ENCODE assay signal across 8 mouse cellular contexts in the genomic region with DNA sequence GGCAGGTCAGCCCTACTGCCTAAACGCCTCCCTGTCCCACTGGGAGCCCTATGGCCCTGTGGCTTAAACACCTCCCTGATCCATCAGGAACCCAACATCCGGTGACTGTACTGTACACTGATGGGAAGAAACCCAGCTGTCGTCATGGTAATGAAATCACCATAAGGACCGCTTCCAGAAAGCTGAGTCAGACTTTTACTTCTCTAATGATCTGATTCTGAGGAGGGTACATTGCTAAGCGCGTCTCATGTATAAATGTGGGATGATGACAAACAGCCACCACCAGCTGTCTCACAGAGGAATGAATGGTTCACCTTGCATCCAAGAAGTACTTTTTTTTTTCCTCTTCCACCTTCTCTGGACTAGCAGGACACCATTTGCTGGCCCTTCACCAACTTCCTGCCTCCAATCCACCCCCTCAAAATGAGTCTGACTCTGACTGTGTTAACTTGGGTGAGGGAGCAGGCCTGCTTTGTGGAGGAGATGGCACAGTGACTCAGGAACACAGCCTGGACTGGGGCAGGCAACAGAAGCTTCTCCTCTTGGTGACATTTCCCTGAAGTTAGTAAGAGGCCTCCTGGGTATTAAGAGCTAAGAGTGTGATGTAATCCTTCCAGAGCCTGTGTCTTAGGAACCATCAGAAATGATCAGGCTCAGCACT. TPM values are rescaled to one million over a fixed set of nuclear protein-coding genes. Genes with fewer than 3 reads are reported as not detected.
DNase-seq lines count a peak whose midpoint lies in the region; ATAC-seq and TF ChIP-seq lines count a peak whose summit lies in the region.

No protein-coding gene starts in this region.

- no peak overlapping the region for H3K9ac ChIP-seq in MEL (ENCODE audit: control insufficient read depth, low read depth, low read length, poor library complexity, severe bottlenecking)
- H3K9ac ChIP-seq in hindbrain, embryonic 13.5 days: no peak overlapping the region
- no peak overlapping the region for H3K9ac ChIP-seq in liver, embryonic 16.5 days (ENCODE audit: low read depth, low read length)

- H3K36me3 ChIP-seq in MEL (ENCODE audit: control insufficient read depth in 1 of 2, insufficient read depth in 2 of 2, low read length in 2 of 2): peaks cover 12 to 23% of the 10 kb centered on the region in 2 experiments
- peaks cover 11% of the 10 kb centered on the region for H3K36me3 ChIP-seq in hindbrain, embryonic 13.5 days
- peaks cover 7% of the 10 kb centered on the region for H3K36me3 ChIP-seq in liver, embryonic 16.5 days (ENCODE audit: control insufficient read depth, insufficient read depth)

- H3K4me2 ChIP-seq in hindbrain, embryonic 13.5 days: no peak overlapping the region
- H3K4me2 ChIP-seq in liver, embryonic 16.5 days (ENCODE audit: low read depth, low read length): no peak overlapping the region

- no peak for TF ChIP-seq CTCF in MEL (IDR thresholded peaks at IDR 0.05 in 2 of 3, conservative IDR thresholded peaks at IDR 0.05 in 1 of 3; ENCODE audit: control insufficient read depth in 1 of 3, insufficient read depth in 1 of 3, low read depth in 2 of 3, low read length in 3 of 3, poor library complexity in 1 of 3, severe bottlenecking in 1 of 3)

- peaks cover 71% of the 10 kb centered on the region for H3K79me2 ChIP-seq in MEL (ENCODE audit: control insufficient read depth, insufficient read depth, low read length, poor library complexity)

- WGBS in hindbrain, embryonic 13.5 days: 46% methylated on average over 6 of the region's 6 CpGs
- 70% methylated on average over 6 of the region's 6 CpGs for WGBS in liver, embryonic 16.5 days (ENCODE audit: insufficient replicate concordance)

- TF ChIP-seq EP300 in MEL (IDR thresholded peaks at IDR 0.05; ENCODE audit: low read depth in 1 of 2, low read length in 2 of 2): no peak

- no peak for ATAC-seq in hindbrain, embryonic 13.5 days (ENCODE audit: low FRiP score)
- ATAC-seq in liver, embryonic 16.5 days (ENCODE audit: low read depth): no peak

- no peaks in the 10 kb centered on the region for H3K9me3 ChIP-seq in MEL (replicated peaks; ENCODE audit: insufficient read depth, low read length)
- H3K9me3 ChIP-seq in hindbrain, embryonic 13.5 days: no peaks in the 10 kb centered on the region
- no peaks in the 10 kb centered on the region for H3K9me3 ChIP-seq in liver, embryonic 16.5 days (replicated peaks; ENCODE audit: control insufficient read depth, low read length)

- DNase-seq in kidney, adult 9 months: peak; percentile 57
- no peak for DNase-seq in kidney, adult 8-10 months
- DNase-seq in MEL (ENCODE audit: low read depth, low spot score): peak; percentile 19
- peak; percentile 82 for DNase-seq in fibroblast of lung, adult 2 months (ENCODE audit: low read depth)
- peak; percentile 75 for DNase-seq in skeletal muscle tissue, adult 2 months (ENCODE audit: low read depth, low spot score)
- DNase-seq in ovary, adult 18-20 months (ENCODE audit: low spot score): no peak

- TF ChIP-seq POLR2A in MEL (IDR thresholded peaks at IDR 0.05; ENCODE audit: control insufficient read depth in 1 of 2, insufficient read depth in 1 of 2, low read depth in 1 of 2, low read length in 2 of 2, poor library complexity in 1 of 2): no peak

- H3K27me3 ChIP-seq in MEL (ENCODE audit: control insufficient read depth in 1 of 2, insufficient read depth in 2 of 2, low read length in 2 of 2): no peaks in the 10 kb centered on the region
- H3K27me3 ChIP-seq in hindbrain, embryonic 13.5 days: no peaks in the 10 kb centered on the region
- H3K27me3 ChIP-seq in liver, embryonic 16.5 days (ENCODE audit: control insufficient read depth, insufficient read depth, low read depth, low read length): no peaks in the 10 kb centered on the region

- TF ChIP-seq RAD21 in MEL (IDR thresholded peaks at IDR 0.05; ENCODE audit: low read depth, low read length): no peak

- H3K4me1 ChIP-seq in MEL (ENCODE audit: control insufficient read depth in 1 of 2, insufficient read depth in 2 of 2, low read length in 2 of 2): peaks cover 5 to 38% of the 10 kb centered on the region in 2 experiments; a peak in 3 of 4 replicates
- peaks cover 92% of the 10 kb centered on the region for H3K4me1 ChIP-seq in hindbrain, embryonic 13.5 days (replicated peaks)
- H3K4me1 ChIP-seq in liver, embryonic 16.5 days (ENCODE audit: control insufficient read depth, low read depth, low read length): peaks cover 74% of the 10 kb centered on the region

- no peak overlapping the region for H3K4me3 ChIP-seq in MEL (ENCODE audit: control insufficient read depth in 1 of 2, insufficient read depth in 1 of 2, low read depth in 2 of 2, low read length in 2 of 2)
- no peak overlapping the region for H3K4me3 ChIP-seq in hindbrain, embryonic 13.5 days
- H3K4me3 ChIP-seq in liver, embryonic 16.5 days (ENCODE audit: low read depth, low read length): no peak overlapping the region

- no peak overlapping the region for H3K27ac ChIP-seq in MEL (ENCODE audit: control insufficient read depth, low read depth, low read length)
- peak overlapping the region; percentile 97 for H3K27ac ChIP-seq in hindbrain, embryonic 13.5 days
- peak overlapping the region; percentile 52; the same call in 1 of the 2 replicates for H3K27ac ChIP-seq in liver, embryonic 16.5 days (ENCODE audit: low read length)

TF ChIP-seq in MEL, 35 proteins besides CTCF, POLR2A, EP300 and RAD21:
- TF ChIP-seq ZC3H11A (IDR thresholded peaks at IDR 0.05; ENCODE audit: low read depth, low read length): no peak
- TF ChIP-seq GABPA (IDR thresholded peaks at IDR 0.05; ENCODE audit: low read depth, low read length): no peak
- TF ChIP-seq ZNF384 (IDR thresholded peaks at IDR 0.05; ENCODE audit: low read depth, low read length): no peak
- no peak for TF ChIP-seq CHD2 (IDR thresholded peaks at IDR 0.05; ENCODE audit: low read length)
- TF ChIP-seq KAT2A (conservative IDR thresholded peaks at IDR 0.05; ENCODE audit: low read depth, low read length): no peak
- no peak for TF ChIP-seq GATA1 (IDR thresholded peaks at IDR 0.05; ENCODE audit: low read depth, low read length)
- TF ChIP-seq MAX (IDR thresholded peaks at IDR 0.05; ENCODE audit: low read length): no peak
- TF ChIP-seq RCOR1 (IDR thresholded peaks at IDR 0.05; ENCODE audit: low read depth, low read length): no peak
- no peak for TF ChIP-seq TCF12 (IDR thresholded peaks at IDR 0.05; ENCODE audit: low read depth, low read length)
- no peak for TF ChIP-seq MYC (IDR thresholded peaks at IDR 0.05; ENCODE audit: low read depth, low read length)
- no peak for TF ChIP-seq MEF2A (IDR thresholded peaks at IDR 0.05; ENCODE audit: extremely low read depth, insufficient replicate concordance, low read depth, low read length, poor library complexity, severe bottlenecking)
- no peak for TF ChIP-seq UBTF (IDR thresholded peaks at IDR 0.05; ENCODE audit: borderline replicate concordance, insufficient read depth, low read depth, low read length)
- no peak for TF ChIP-seq USF2 (IDR thresholded peaks at IDR 0.05; ENCODE audit: borderline replicate concordance in 1 of 2, insufficient read depth in 1 of 2, low read depth in 1 of 2, low read length in 2 of 2)
- TF ChIP-seq ZMIZ1 (IDR thresholded peaks at IDR 0.05; ENCODE audit: low read depth, low read length): no peak
- no peak for TF ChIP-seq NELFE (IDR thresholded peaks at IDR 0.05; ENCODE audit: low read depth, low read length)
- TF ChIP-seq TAL1 (IDR thresholded peaks at IDR 0.05; ENCODE audit: low read length): no peak

RNA-seq across cellular contexts. Expression of a gene that starts 43.0 kb away (rescaled TPM):
- 30.3 and 37.3 TPM in 2 replicates for total RNA-seq in MEL (2012; rRNA removed)
- 10 to 100 TPM; 41.6 to 89.2 TPM for polyA plus RNA-seq in MEL (2012; ENCODE audit: insufficient read depth in 1 of 2, insufficient read length in 2 of 2, low read depth in 1 of 2, low replicate concordance in 2 of 2, missing spikeins in 1 of 2)
- polyA plus RNA-seq in hindbrain, embryonic 13.5 days (2015; fragmentation: Nextera tagmentation; extraction: Ambion mirVana): 82.2 and 86.6 TPM in 2 replicates
- polyA plus RNA-seq in liver, embryonic 16.5 days (2015; fragmentation: Nextera tagmentation; extraction: Ambion mirVana): 20.0 and 23.6 TPM in 2 replicates

Comparison
In these comparisons a context has a peak if more than half of its experiments do, and no peak if none do; other contexts are left out.
1. DNase-seq: peak in kidney, adult 9 months (single experiment), MEL (single experiment), fibroblast of lung, adult 2 months (single experiment) and skeletal muscle tissue, adult 2 months (single experiment); none in kidney, adult 8-10 months (0 of 2) and ovary, adult 18-20 months (single experiment).